Mouse (Mus musculus): Measurements from ENCODE around the gene Nprl3.

DNA sequence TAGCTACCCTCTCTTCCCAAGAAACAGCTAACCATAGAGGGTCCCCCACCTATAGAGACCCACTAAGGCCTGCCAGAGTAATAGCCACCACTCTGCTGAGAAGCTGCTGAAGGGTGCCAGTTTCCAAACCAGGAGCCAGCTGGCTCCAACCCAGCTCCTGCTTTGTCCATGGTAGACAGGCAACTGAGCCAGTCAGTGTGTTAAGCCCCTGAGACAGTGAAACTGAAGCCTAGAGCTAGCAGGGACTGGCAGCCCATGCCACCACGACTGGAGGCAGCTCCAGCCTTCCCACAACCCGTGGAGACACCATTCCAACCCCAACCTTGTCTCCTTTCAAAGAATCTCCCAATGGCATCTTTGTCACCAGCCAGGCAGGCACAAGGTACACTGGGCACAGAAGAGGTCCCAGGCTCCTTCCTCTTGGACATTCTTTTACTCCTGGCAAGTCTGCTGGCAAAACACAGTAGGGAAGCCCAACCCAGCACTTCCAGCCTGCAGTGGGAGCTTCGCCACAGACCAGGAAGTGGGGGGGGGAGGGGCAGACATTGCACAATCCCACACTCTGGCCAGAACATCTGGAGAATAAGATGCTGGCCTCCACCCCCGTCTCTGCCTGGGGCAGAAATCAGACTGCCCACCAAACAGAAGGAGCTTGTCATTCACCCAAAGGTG lies 42.9 kb downstream of the Nprl3 start:
- no peak for TF ChIP-seq CTCF (IDR thresholded peaks at IDR 0.05; ENCODE audit: low read depth, low read length)
- TF ChIP-seq POLR2A (IDR thresholded peaks at IDR 0.05; ENCODE audit: extremely low read depth, insufficient read depth, low read length) = no peak

All from liver, adult 2 months (tissue).